Mouse (Mus musculus): ENCODE measurements around the gene Txnrd2. TPM values are rescaled to one million over a fixed set of nuclear protein-coding genes. Genes with fewer than 3 reads are reported as not detected.

Gene Txnrd2
- polyA plus RNA-seq, 1 experiment from 2014 or later = 17.7 TPM

DNA sequence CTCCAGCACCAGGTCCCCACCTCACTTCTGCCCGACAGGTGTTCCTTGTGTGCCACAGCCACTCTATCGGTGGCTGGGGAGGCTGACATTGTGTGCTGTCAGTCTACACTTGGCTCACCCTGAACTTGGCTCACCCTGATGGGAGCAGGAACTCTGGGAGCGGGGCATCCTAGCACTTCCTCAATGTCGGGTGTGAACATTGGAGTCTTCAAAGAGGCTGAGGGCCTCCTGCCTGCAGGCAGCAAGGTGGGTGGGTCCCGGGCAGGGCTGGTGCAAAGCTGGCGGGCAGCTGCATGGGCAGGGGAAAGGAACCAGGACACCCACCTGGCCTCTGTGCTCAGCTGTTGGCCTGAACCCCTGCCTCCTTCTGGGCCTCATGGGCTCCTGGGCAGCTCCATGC is 9.9 kb downstream of the Txnrd2 start:
- 89% methylated on average over 6 of the region's 6 CpGs for WGBS
- no peak overlapping the region for H3K27ac ChIP-seq
- H3K4me2 ChIP-seq = no peak overlapping the region
- H3K36me3 ChIP-seq = peaks cover 3% of the 10 kb centered on the region; the same call in 1 of the 2 replicates
- no peaks in the 10 kb centered on the region for H3K27me3 ChIP-seq
- no peaks in the 10 kb centered on the region for H3K4me1 ChIP-seq
- no peak for ATAC-seq (ENCODE audit: insufficient number of reproducible peaks, insufficient read depth, low FRiP score, low TSS enrichment, low read depth)
- peaks cover 5% of the 10 kb centered on the region; the same call in 1 of the 2 replicates for H3K9me3 ChIP-seq
- H3K9ac ChIP-seq = no peak overlapping the region
- H3K4me3 ChIP-seq = no peak overlapping the region

DNA sequence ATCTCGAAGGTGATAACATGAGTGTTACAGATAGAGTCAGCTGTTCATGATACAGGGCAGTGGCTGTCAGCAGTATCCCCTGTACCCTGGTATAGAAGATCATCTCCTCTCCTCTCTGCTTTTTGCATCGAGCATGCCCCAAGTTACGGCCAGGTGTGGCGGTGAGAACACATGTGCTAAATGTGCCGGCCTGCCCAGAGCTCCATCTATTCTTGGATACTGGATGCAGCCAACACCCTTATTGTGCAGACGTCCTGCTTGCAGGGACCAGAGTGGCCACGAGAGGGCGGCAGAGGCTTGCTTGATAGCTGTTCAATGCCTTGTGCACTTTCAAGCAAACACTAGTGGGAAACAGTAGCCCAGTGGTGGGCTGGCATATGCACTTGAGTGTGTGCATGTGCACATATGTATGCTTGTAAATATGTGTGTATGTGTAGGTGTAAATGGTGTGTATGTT is 17.2 kb downstream of the Txnrd2 start:
- no peak overlapping the region for H3K27ac ChIP-seq
- H3K9me3 ChIP-seq = no peaks in the 10 kb centered on the region
- H3K4me1 ChIP-seq = peaks cover 9% of the 10 kb centered on the region
- peaks cover 17% of the 10 kb centered on the region for H3K36me3 ChIP-seq
- no peak overlapping the region for H3K4me3 ChIP-seq
- no peak overlapping the region for H3K9ac ChIP-seq
- no peak overlapping the region for H3K4me2 ChIP-seq
- no peaks in the 10 kb centered on the region for H3K27me3 ChIP-seq
- 21% methylated on average over 8 of the region's 8 CpGs for WGBS
- peak; percentile 75; the same call in 1 of the 2 replicates for ATAC-seq (ENCODE audit: insufficient number of reproducible peaks, insufficient read depth, low FRiP score, low TSS enrichment, low read depth)

DNA sequence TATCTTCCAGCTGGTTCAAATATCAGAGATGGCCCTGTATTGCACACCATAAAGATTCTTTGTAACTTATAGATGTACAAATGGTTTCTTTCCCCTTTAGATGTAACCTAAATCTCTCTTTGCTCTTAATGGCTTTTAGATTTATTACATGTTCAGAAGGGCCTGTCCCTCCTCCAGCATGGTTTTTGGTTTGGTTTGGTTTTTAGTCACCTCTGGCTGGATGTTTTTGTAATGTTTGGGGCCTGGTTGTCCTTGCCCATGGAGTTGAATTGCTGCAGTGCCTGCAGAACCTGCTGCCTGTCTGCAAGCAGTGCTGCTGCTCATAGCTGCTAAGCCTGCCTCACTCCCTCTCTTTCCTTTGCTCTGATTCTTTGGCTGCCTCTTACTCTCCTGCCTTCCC is 21.1 kb downstream of the Txnrd2 start:
- Histone ChIP-seq H3K4me2 (no peak overlapping the region), H3K27me3 (no peaks in the 10 kb centered on the region), H3K27ac (peak overlapping the region; percentile 60), H3K36me3 (0 out of 2 replicates have a peak, but pooled peaks cover 4% of the 10 kb centered on the region), H3K9ac (peak overlapping the region; percentile 32; the same call in 1 of the 2 replicates), H3K9me3 (no peaks in the 10 kb centered on the region), H3K4me3 (no peak overlapping the region), H3K4me1 (peaks cover 24% of the 10 kb centered on the region)
- no peak for ATAC-seq (ENCODE audit: insufficient number of reproducible peaks, insufficient read depth, low FRiP score, low TSS enrichment, low read depth)

DNA sequence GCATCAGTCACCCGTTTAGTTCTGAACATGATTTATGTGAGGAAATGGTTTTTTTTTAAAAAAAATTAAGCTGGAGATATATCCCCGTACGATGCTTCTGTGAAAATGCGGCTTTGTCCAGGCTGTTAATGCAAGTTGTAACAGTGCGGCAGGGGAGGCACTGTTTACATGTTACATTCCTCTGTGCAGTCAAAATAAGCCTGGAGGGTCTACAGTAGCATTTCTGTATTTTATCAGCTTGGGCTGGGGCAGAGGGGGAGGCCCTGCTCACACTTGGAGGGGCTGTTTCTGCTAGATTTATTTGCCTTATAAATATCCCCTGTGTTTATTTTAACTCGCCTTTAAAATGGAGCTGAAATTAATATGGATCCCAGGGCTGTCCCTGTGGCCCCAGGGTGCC is 21.9 kb downstream of the Txnrd2 start:
- ATAC-seq (ENCODE audit: insufficient number of reproducible peaks, insufficient read depth, low FRiP score, low TSS enrichment, low read depth) = no peak
- Histone ChIP-seq H3K27ac (peak overlapping the region; percentile 17; the same call in 1 of the 2 replicates), H3K9me3 (no peaks in the 10 kb centered on the region), H3K36me3 (0 out of 2 replicates have a peak, but pooled peaks cover 4% of the 10 kb centered on the region), H3K4me3 (no peak overlapping the region), H3K27me3 (no peaks in the 10 kb centered on the region), H3K9ac (peak overlapping the region; percentile 47; the same call in 1 of the 2 replicates), H3K4me1 (peaks cover 32% of the 10 kb centered on the region), H3K4me2 (no peak overlapping the region)
- 58% methylated on average over 6 of the region's 6 CpGs for WGBS

DNA sequence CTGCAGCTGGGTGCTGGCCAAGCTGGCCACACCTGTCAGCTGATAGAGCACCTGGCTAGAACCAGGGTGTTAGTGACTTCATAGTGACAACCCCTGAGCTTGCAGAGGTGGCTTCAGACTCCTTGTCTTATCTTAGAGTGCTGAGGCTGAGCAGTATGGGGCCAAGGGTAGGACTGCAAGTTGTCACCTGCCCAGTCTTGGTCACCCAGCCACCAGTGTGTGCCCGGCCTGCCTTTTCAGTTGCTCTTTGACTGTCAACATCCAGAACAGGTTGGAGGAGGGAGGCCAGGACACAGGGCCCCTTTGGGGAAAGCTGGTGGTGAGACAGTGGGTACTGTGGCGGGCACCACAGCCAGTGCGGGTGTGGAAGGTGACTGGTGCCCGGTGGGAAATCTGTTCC is 22.8 kb downstream of the Txnrd2 start:
- H3K4me3 ChIP-seq = no peak overlapping the region
- WGBS = 94% methylated on average over 4 of the region's 4 CpGs
- no peak overlapping the region for H3K27ac ChIP-seq
- H3K9ac ChIP-seq = no peak overlapping the region
- H3K27me3 ChIP-seq = no peaks in the 10 kb centered on the region
- H3K4me1 ChIP-seq = peaks cover 32% of the 10 kb centered on the region
- no peaks in the 10 kb centered on the region for H3K9me3 ChIP-seq
- H3K4me2 ChIP-seq = no peak overlapping the region
- ATAC-seq (ENCODE audit: insufficient number of reproducible peaks, insufficient read depth, low FRiP score, low TSS enrichment, low read depth) = no peak
- H3K36me3 ChIP-seq = 0 out of 2 replicates have a peak, but pooled peaks cover 4% of the 10 kb centered on the region

DNA sequence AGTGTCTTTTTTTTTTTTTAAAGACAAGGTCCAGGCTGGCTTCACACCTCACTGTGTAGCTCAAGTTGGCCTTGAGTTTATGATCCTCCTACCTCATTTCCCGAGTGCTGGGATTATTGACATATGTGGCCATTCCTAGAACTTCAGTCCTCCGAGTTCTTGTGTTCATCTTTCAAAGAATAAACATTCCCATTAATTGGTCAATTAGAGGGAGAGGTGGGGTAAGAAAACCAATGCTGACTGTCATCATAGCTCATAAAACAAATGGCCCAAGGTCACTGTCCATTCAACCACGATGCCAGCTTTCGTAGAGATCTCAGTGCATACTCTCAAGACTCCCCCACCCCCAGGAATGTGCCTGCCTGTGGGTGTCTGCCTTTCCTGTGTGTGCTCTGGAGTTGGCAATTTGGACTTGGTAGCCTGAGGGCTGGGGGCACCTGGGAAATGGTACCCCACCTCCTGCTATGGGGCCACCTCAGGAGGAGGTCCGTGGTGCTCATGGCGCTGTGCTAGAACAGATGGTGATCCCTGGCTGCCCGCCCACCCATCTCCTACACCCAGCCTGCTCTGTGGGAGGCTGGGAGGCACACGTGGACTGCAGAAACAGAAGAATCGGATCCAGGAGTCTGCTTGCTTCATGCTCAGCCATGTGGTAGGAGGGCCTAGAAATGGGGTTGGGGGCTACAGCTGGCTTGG is 25.4 kb downstream of the Txnrd2 start:
- 0 out of 2 replicates have a peak overlapping the region, but pooled peaks have one; percentile 3 for H3K4me2 ChIP-seq
- no peaks in the 10 kb centered on the region for H3K27me3 ChIP-seq
- peaks cover 4% of the 10 kb centered on the region; the same call in 1 of the 2 replicates for H3K36me3 ChIP-seq
- no peak for ATAC-seq (ENCODE audit: insufficient number of reproducible peaks, insufficient read depth, low FRiP score, low TSS enrichment, low read depth)
- H3K9ac ChIP-seq = no peak overlapping the region
- peaks cover 32% of the 10 kb centered on the region for H3K4me1 ChIP-seq
- H3K4me3 ChIP-seq = no peak overlapping the region
- no peaks in the 10 kb centered on the region for H3K9me3 ChIP-seq
- WGBS = 36% methylated on average over 9 of the region's 9 CpGs
- 0 out of 2 replicates have a peak overlapping the region, but pooled peaks have one; percentile 1 for H3K27ac ChIP-seq

DNA sequence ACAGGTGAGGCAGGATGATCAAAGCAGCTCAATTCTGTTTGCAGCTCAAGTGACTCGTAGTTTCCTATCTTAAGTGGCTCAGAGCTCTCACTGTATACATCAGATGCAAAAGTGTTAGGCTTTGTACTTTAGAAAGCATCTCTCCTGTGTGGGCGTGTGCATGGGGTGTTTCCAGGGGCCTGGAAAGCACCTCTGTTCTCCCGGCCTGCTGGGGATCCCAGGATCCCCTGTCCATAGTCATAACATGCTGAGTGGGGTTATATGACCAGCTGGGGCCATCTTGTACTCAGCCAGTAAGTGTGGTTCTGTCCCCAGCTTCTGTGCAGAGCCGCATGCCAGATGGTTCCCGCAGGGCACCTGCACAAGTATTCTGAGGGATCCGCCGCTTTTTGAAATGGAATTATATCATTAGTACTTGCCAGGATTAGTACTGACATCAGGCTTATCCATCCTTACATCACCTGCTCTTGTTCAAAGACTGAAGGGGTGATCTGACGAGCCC is 26.2 kb downstream of the Txnrd2 start:
- Histone ChIP-seq H3K36me3 (peaks cover 9% of the 10 kb centered on the region; the same call in 1 of the 2 replicates), H3K27me3 (peaks cover 4% of the 10 kb centered on the region; the same call in 1 of the 2 replicates), H3K4me2 (no peak overlapping the region), H3K4me1 (peaks cover 30% of the 10 kb centered on the region), H3K9me3 (no peaks in the 10 kb centered on the region), H3K27ac (no peak overlapping the region), H3K4me3 (no peak overlapping the region), H3K9ac (no peak overlapping the region)
- WGBS = 68% methylated on average over 8 of the region's 8 CpGs
- no peak for ATAC-seq (ENCODE audit: insufficient number of reproducible peaks, insufficient read depth, low FRiP score, low TSS enrichment, low read depth)

DNA sequence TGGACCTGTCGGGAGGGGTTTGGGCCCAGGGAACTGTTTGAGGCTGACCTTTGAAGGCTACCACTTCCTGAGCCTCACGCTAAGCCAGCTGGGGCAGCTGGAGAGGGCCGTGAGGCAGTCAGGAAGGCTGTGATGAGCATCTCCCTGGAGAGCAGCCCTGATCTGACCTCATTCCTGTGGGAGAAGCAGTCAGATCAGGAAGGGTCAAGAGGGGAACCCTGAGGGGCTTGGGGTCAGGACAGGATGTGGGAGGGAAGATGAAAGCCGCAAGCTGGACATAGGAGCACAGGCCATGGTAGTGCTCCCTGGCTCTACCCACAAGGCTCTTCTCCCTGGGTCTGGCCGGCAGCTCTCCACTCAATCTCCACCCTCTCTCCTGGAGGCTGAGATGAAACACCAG is 27.7 kb downstream of the Txnrd2 start:
- H3K4me1 ChIP-seq = peaks cover 24% of the 10 kb centered on the region
- peaks cover 9% of the 10 kb centered on the region; the same call in 1 of the 2 replicates for H3K36me3 ChIP-seq
- H3K27ac ChIP-seq = no peak overlapping the region
- 31% methylated on average over 5 of the region's 5 CpGs for WGBS
- peaks cover 4% of the 10 kb centered on the region; the same call in 1 of the 2 replicates for H3K27me3 ChIP-seq
- H3K9me3 ChIP-seq = no peaks in the 10 kb centered on the region
- no peak overlapping the region for H3K9ac ChIP-seq
- no peak overlapping the region for H3K4me3 ChIP-seq
- H3K4me2 ChIP-seq = no peak overlapping the region
- no peak for ATAC-seq (ENCODE audit: insufficient number of reproducible peaks, insufficient read depth, low FRiP score, low TSS enrichment, low read depth)

DNA sequence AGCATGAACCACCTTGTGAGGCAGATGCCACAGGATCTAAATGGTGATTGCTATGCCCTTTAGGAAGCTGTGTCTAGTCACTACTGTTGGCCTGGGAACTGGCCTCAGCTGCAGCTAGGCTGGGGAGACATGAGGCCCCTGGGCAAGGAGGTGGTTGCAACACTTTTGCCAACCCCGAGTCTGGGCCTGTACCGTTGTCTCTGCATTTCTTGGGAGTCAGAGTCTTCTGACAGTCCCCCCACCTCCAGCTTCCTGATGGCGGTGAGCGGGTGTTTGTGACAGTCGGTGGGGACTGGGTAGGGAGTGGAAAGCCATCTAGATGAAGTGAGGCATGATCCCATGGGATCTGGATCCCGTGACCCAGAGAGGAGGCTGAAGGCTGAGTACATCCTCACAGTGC is 29.2 kb downstream of the Txnrd2 start:
- Histone ChIP-seq H3K27me3 (peaks cover 7% of the 10 kb centered on the region; the same call in 1 of the 2 replicates), H3K9me3 (no peaks in the 10 kb centered on the region), H3K9ac (no peak overlapping the region), H3K27ac (no peak overlapping the region), H3K4me3 (no peak overlapping the region), H3K4me2 (no peak overlapping the region), H3K36me3 (peaks cover 9% of the 10 kb centered on the region; the same call in 1 of the 2 replicates), H3K4me1 (peaks cover 37% of the 10 kb centered on the region)
- ATAC-seq (ENCODE audit: insufficient number of reproducible peaks, insufficient read depth, low FRiP score, low TSS enrichment, low read depth) = no peak
- WGBS = 75% methylated on average over 6 of the region's 6 CpGs

DNA sequence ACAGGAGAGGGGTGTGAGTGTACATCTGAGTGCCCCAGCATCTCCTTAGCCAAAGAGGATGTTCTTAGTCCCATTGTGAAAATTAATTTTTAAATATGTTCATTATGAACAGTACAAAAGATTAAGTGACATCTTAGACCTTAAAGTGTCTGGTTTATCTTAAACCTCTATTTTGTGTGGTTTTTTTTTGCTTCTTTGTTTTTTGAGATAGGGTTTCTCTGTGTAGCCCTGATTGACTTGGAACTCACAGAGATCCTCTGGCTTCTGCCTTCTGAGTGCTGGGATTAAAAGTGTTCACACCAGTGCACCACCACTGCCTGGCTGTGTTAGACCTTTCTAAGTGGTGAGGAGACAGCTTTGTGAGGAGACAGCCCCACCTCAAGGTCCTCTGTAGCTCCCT is 32.5 kb downstream of the Txnrd2 start:
- Histone ChIP-seq H3K9ac (peak overlapping the region; percentile 44; the same call in 1 of the 2 replicates), H3K4me2 (no peak overlapping the region), H3K36me3 (peaks cover 9% of the 10 kb centered on the region; the same call in 1 of the 2 replicates), H3K9me3 (no peaks in the 10 kb centered on the region), H3K4me3 (no peak overlapping the region), H3K27me3 (peaks cover 9% of the 10 kb centered on the region; the same call in 1 of the 2 replicates), H3K27ac (peak overlapping the region; percentile 62; the same call in 1 of the 2 replicates), H3K4me1 (peaks cover 35% of the 10 kb centered on the region)
- ATAC-seq (ENCODE audit: insufficient number of reproducible peaks, insufficient read depth, low FRiP score, low TSS enrichment, low read depth) = no peak

DNA sequence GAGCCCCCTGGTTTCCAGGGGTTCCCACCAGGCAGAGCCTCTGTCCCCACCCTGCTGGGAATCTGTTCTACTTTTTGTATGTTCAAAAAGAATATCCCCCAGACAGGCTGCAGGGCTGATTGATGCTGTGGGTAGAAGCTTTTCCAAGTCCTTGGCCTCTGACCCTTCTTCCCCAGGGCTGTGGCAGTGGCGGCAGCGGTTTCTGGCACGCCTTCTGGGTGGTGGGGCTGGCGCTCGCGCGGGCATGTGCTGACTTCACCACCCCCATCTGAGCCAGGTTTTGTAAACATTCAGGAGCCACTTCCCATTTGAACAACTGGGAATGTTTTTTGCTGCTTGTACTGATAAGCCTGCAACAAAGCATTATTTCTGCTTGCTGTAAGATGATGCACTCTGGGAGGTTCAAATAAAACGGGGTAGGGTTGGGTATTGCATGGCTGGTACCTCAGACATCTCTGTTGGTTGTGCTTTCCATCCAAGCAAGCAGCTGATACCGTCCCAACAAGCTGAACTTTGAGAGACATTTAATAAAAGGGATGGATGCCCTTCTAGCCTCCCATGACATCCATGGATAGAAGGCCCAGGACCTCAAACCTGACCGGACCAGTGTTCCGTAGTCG is 33.3 kb downstream of the Txnrd2 start:
- WGBS = 8% methylated on average over 12 of the region's 12 CpGs
- Histone ChIP-seq H3K9ac (peak overlapping the region; percentile 44), H3K9me3 (no peaks in the 10 kb centered on the region), H3K27me3 (peaks cover 9% of the 10 kb centered on the region; the same call in 1 of the 2 replicates), H3K4me1 (peaks cover 41% of the 10 kb centered on the region), H3K4me2 (peak overlapping the region; percentile 44), H3K4me3 (peak overlapping the region; percentile 5; the same call in 1 of the 2 replicates), H3K27ac (peak overlapping the region; percentile 62; the same call in 1 of the 2 replicates), H3K36me3 (peaks cover 9% of the 10 kb centered on the region; the same call in 1 of the 2 replicates)
- ATAC-seq (ENCODE audit: insufficient number of reproducible peaks, insufficient read depth, low FRiP score, low TSS enrichment, low read depth) = no peak; the same call in 1 of the 2 replicates

All from embryonic facial prominence, embryonic 13.5 days (tissue).